12 mouse cellular contexts compared by ENCODE assay signal in the genomic region with DNA sequence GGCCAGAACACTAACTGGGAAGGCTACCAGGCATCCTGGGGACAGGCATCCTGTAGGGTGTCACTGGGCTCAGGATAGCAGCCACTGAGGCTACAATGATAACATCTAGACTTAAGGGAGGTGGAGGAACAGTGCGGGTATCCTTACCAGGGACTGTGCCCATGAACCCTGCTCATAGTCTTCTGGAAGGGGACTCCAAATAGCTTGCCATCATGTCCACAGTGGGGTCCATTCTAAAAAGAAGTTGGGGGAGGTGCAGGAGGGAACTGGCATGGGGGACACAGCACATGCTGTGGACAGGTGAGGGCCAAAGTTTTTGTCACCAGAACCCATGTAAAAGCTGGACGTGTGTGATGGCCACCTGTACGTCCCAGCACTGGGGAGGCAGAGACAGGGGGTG. TPM values are rescaled to one million over a fixed set of nuclear protein-coding genes. Genes with fewer than 3 reads are reported as not detected.
DNase-seq lines count a peak whose midpoint lies in the region; ATAC-seq and TF ChIP-seq lines count a peak whose summit lies in the region.
"Had no signal": no experiment of that assay in that cellular context is flagged by ENCODE, and none has a peak within 500 bp of the region (broad histone marks: within the 10 kb centered on the region; RNA-seq: fewer than 3 reads in every experiment).

No protein-coding gene starts in this region.

- no peak for TF ChIP-seq CTCF in lung, adult 2 months (IDR thresholded peaks at IDR 0.05; ENCODE audit: insufficient read depth, low read length)

- no peaks in the 10 kb centered on the region for H3K4me1 ChIP-seq in hindbrain, embryonic 14.5 days (replicated peaks; ENCODE audit: control insufficient read depth, insufficient read depth, low read length)
- H3K4me1 ChIP-seq in hindbrain, embryonic 16.5 days (ENCODE audit: control insufficient read depth, insufficient read depth, low read depth, low read length), result no peaks in the 10 kb centered on the region
- H3K4me1 ChIP-seq in lung, embryonic 16.5 days (replicated peaks; ENCODE audit: control insufficient read depth, insufficient read depth, low read length), result peaks cover 23% of the 10 kb centered on the region
- H3K4me1 ChIP-seq in lung, adult 2 months (ENCODE audit: control insufficient read depth, insufficient read depth, low read length), result peaks cover 17% of the 10 kb centered on the region
- H3K4me1 ChIP-seq in intestine, embryonic 16.5 days (ENCODE audit: control insufficient read depth, insufficient read depth, low read length), result peaks cover 4% of the 10 kb centered on the region
- H3K4me1 ChIP-seq: midbrain, embryonic 12.5 days had no signal

- H3K27me3 ChIP-seq in hindbrain, embryonic 14.5 days (ENCODE audit: control insufficient read depth, insufficient read depth, low read length), result no peaks in the 10 kb centered on the region
- H3K27me3 ChIP-seq in hindbrain, embryonic 16.5 days (replicated peaks; ENCODE audit: control insufficient read depth, insufficient read depth, low read length), result no peaks in the 10 kb centered on the region
- no peaks in the 10 kb centered on the region for H3K27me3 ChIP-seq in lung, embryonic 16.5 days (ENCODE audit: control insufficient read depth, insufficient read depth, low read depth, low read length)
- H3K27me3 ChIP-seq in intestine, embryonic 16.5 days (replicated peaks; ENCODE audit: control insufficient read depth, insufficient read depth, low read length), result no peaks in the 10 kb centered on the region
- H3K27me3 ChIP-seq: midbrain, embryonic 12.5 days had no signal

- H3K4me3 ChIP-seq in hindbrain, embryonic 14.5 days (replicated peaks; ENCODE audit: low read length), result no peak overlapping the region
- H3K4me3 ChIP-seq in hindbrain, embryonic 16.5 days (ENCODE audit: low read length), result no peak overlapping the region
- H3K4me3 ChIP-seq in lung, embryonic 16.5 days (ENCODE audit: low read length), result no peak overlapping the region
- no peak overlapping the region for H3K4me3 ChIP-seq in lung, adult 2 months (replicated peaks; ENCODE audit: extremely low read depth, low read depth, low read length)
- no peak overlapping the region for H3K4me3 ChIP-seq in intestine, embryonic 16.5 days (ENCODE audit: low read length)
- H3K4me3 ChIP-seq: midbrain, embryonic 12.5 days had no signal

- H3K27ac ChIP-seq in hindbrain, embryonic 14.5 days, result peak overlapping the region; percentile 29; the same call in 1 of the 2 replicates
- H3K27ac ChIP-seq in hindbrain, embryonic 16.5 days (ENCODE audit: low read depth, low read length), result no peak overlapping the region
- peak overlapping the region; percentile 87 for H3K27ac ChIP-seq in lung, embryonic 16.5 days (ENCODE audit: low read length)
- peak overlapping the region; percentile 28; the same call in 1 of the 2 replicates for H3K27ac ChIP-seq in intestine, embryonic 16.5 days (ENCODE audit: low read length)
- H3K27ac ChIP-seq: hindbrain, postnatal 0 days; midbrain, embryonic 12.5 days had no signal

- DNase-seq in adrenal gland, postnatal 14 days, result peak; percentile 3
- DNase-seq in adrenal gland, adult 2 months, result no peak
- DNase-seq in hindbrain, embryonic 14.5 days (ENCODE audit: low spot score), result no peak
- DNase-seq in lung, adult 2 months, result no peak
- no peak for DNase-seq in cerebellum, postnatal 36 days
- DNase-seq: cerebellum, adult 9-10 months had no signal

- no peaks in the 10 kb centered on the region for H3K9me3 ChIP-seq in hindbrain, embryonic 14.5 days (ENCODE audit: control insufficient read depth, low read length)
- no peaks in the 10 kb centered on the region for H3K9me3 ChIP-seq in hindbrain, embryonic 16.5 days (ENCODE audit: control insufficient read depth, low read length)
- no peaks in the 10 kb centered on the region for H3K9me3 ChIP-seq in lung, embryonic 16.5 days (ENCODE audit: control insufficient read depth, low read length)
- H3K9me3 ChIP-seq in intestine, embryonic 16.5 days (ENCODE audit: control insufficient read depth, low read length), result no peaks in the 10 kb centered on the region
- H3K9me3 ChIP-seq: G1E; midbrain, embryonic 12.5 days had no signal

- TF ChIP-seq POLR2A in lung, adult 2 months (IDR thresholded peaks at IDR 0.05; ENCODE audit: borderline replicate concordance, extremely low read depth, low read depth, low read length), result no peak

- no peak overlapping the region for H3K9ac ChIP-seq in hindbrain, embryonic 14.5 days
- no peak overlapping the region for H3K9ac ChIP-seq in hindbrain, embryonic 16.5 days (ENCODE audit: low read depth, low read length)
- no peak overlapping the region for H3K9ac ChIP-seq in lung, embryonic 16.5 days (ENCODE audit: low read length)
- H3K9ac ChIP-seq in intestine, embryonic 16.5 days (ENCODE audit: low read depth, low read length), result no peak overlapping the region; the same call in 1 of the 2 replicates
- H3K9ac ChIP-seq: midbrain, embryonic 12.5 days had no signal

- H3K36me3 ChIP-seq in hindbrain, embryonic 14.5 days (replicated peaks; ENCODE audit: control insufficient read depth, insufficient read depth), result no peaks in the 10 kb centered on the region
- no peaks in the 10 kb centered on the region for H3K36me3 ChIP-seq in hindbrain, embryonic 16.5 days (ENCODE audit: control insufficient read depth, insufficient read depth, low read length)
- no peaks in the 10 kb centered on the region for H3K36me3 ChIP-seq in lung, embryonic 16.5 days (ENCODE audit: control insufficient read depth, insufficient read depth, low read length)
- no peaks in the 10 kb centered on the region for H3K36me3 ChIP-seq in intestine, embryonic 16.5 days (ENCODE audit: control insufficient read depth, insufficient read depth, low read length)
- H3K36me3 ChIP-seq: G1E; midbrain, embryonic 12.5 days had no signal

- WGBS in hindbrain, embryonic 14.5 days, result 87% methylated on average over 3 of the region's 3 CpGs
- WGBS in hindbrain, embryonic 16.5 days, result 98% methylated on average over 3 of the region's 3 CpGs
- 91% methylated on average over 3 of the region's 3 CpGs for WGBS in lung, embryonic 16.5 days
- WGBS in lung, adult 2 months, result 92% methylated on average over 3 of the region's 3 CpGs
- 91% methylated on average over 3 of the region's 3 CpGs for whole genome bisulfite sequencing in intestine, embryonic 16.5 days

- H3K4me2 ChIP-seq in hindbrain, embryonic 14.5 days (replicated peaks), result no peak overlapping the region
- no peak overlapping the region for H3K4me2 ChIP-seq in hindbrain, embryonic 16.5 days (ENCODE audit: low read length)
- no peak overlapping the region for H3K4me2 ChIP-seq in lung, embryonic 16.5 days (ENCODE audit: low read depth, low read length)
- no peak overlapping the region for H3K4me2 ChIP-seq in intestine, embryonic 16.5 days (ENCODE audit: low read depth, low read length)
- H3K4me2 ChIP-seq: midbrain, embryonic 12.5 days had no signal

- no peak for ATAC-seq in hindbrain, embryonic 14.5 days (ENCODE audit: low FRiP score)
- ATAC-seq in hindbrain, embryonic 16.5 days, result no peak
- ATAC-seq in lung, embryonic 16.5 days (ENCODE audit: low read depth), result no peak
- ATAC-seq in intestine, embryonic 16.5 days, result no peak
- ATAC-seq: hindbrain, postnatal 0 days had no signal

RNA-seq across cellular contexts. Expression of a gene that starts 50.8 kb away (rescaled TPM):
- 47.3 and 100 TPM in 2 replicates for total RNA-seq in adrenal gland, postnatal 14 days (2021)
- 10 to 100 TPM; 60.5 to 77.1 TPM for total RNA-seq in adrenal gland, adult 2 months (2021)
- 23.4 and 48.1 TPM in 2 replicates for polyA plus RNA-seq in adrenal gland, adult 2 months (2012; rRNA removed)
- 17.0 and 20.5 TPM in 2 replicates for polyA plus RNA-seq in hindbrain, embryonic 14.5 days (2014; fragmentation: Nextera tagmentation; extraction: Ambion mirVana)
- polyA plus RNA-seq in hindbrain, embryonic 16.5 days (2015; fragmentation: Nextera tagmentation; extraction: Ambion mirVana), result 16.2 and 17.4 TPM in 2 replicates
- 32.7 and 33.0 TPM in 2 replicates for polyA plus RNA-seq in lung, embryonic 16.5 days (2015; fragmentation: Nextera tagmentation; extraction: Ambion mirVana)
- 60.5 and 87.9 TPM in 2 replicates for polyA plus RNA-seq in lung, adult 2 months (2012; rRNA removed)
- polyA plus RNA-seq in intestine, embryonic 16.5 days (2015; fragmentation: Nextera tagmentation; extraction: Ambion mirVana), result 5.7 and 5.8 TPM in 2 replicates
